Mouse (Mus musculus): ENCODE measurements around the gene Itfg2. TPM values are rescaled to one million over a fixed set of nuclear protein-coding genes. Genes with fewer than 3 reads are reported as not detected.
"Not testable (repeated sequence)": the region's sequence is repeated elsewhere in the genome, so short reads cannot be mapped to it uniquely, and the experiment has no call there.

Gene Itfg2
- polyA plus RNA-seq, 1 experiment from 2014 or later, result 28.4 TPM

- H3K36me3 ChIP-seq (ENCODE audit: control insufficient read depth, insufficient read depth, low read length), result peaks cover 7% of the 10 kb centered on the region
- no peak overlapping the region for H3K9ac ChIP-seq (ENCODE audit: low read length)
- no peaks in the 10 kb centered on the region for H3K27me3 ChIP-seq (ENCODE audit: control insufficient read depth, insufficient read depth, low read length)
- ATAC-seq (ENCODE audit: insufficient number of reproducible peaks, insufficient read depth, low FRiP score, low read depth), result no peak
- no peak overlapping the region for H3K27ac ChIP-seq (replicated peaks in 1 of 2; ENCODE audit: control insufficient read depth in 1 of 2, insufficient read depth in 1 of 2, low read depth in 2 of 2, low read length in 2 of 2)
- WGBS, result 74% methylated on average over 3 of the region's 3 CpGs
- H3K4me3 ChIP-seq (ENCODE audit: control insufficient read depth in 1 of 2, insufficient read depth in 1 of 2, low read depth in 1 of 2, low read length in 2 of 2), result no peak overlapping the region
- no peak overlapping the region for H3K4me2 ChIP-seq (ENCODE audit: low read length)
- no peaks in the 10 kb centered on the region for H3K4me1 ChIP-seq (ENCODE audit: control insufficient read depth in 2 of 2, insufficient read depth in 2 of 2, low read length in 2 of 2)
- no peaks in the 10 kb centered on the region for H3K9me3 ChIP-seq (ENCODE audit: control insufficient read depth, low read length)
These were observed 43.5 kb downstream of the Itfg2 start for GRCm38 (mm10) chr6:128381254-128381653.

- H3K4me3 ChIP-seq (ENCODE audit: control insufficient read depth in 1 of 2, insufficient read depth in 1 of 2, low read depth in 1 of 2, low read length in 2 of 2); H3K4me2 ChIP-seq (ENCODE audit: low read length); ATAC-seq (ENCODE audit: insufficient number of reproducible peaks, insufficient read depth, low FRiP score, low read depth); H3K9ac ChIP-seq (ENCODE audit: low read length); H3K9me3 ChIP-seq (ENCODE audit: control insufficient read depth, low read length); H3K4me1 ChIP-seq (ENCODE audit: control insufficient read depth in 2 of 2, insufficient read depth in 2 of 2, low read length in 2 of 2); H3K27me3 ChIP-seq (ENCODE audit: control insufficient read depth, insufficient read depth, low read length); H3K27ac ChIP-seq (replicated peaks in 1 of 2; ENCODE audit: control insufficient read depth in 1 of 2, insufficient read depth in 1 of 2, low read depth in 2 of 2, low read length in 2 of 2): not testable (repeated sequence)
- peaks cover 12% of the 10 kb centered on the region for H3K36me3 ChIP-seq (ENCODE audit: control insufficient read depth, insufficient read depth, low read length)
- 69% methylated on average over 1 of the region's 1 CpGs for WGBS
These were observed 44.0 kb downstream of the Itfg2 start for GRCm38 (mm10) chr6:128380594-128381167.

GRCm38 (mm10) chr6:128379636-128380035 lies 45.1 kb downstream of the Itfg2 start:
- Histone ChIP-seq H3K27me3 (ENCODE audit: control insufficient read depth, insufficient read depth, low read length) (no peaks in the 10 kb centered on the region), H3K4me2 (ENCODE audit: low read length) (no peak overlapping the region), H3K27ac (replicated peaks in 1 of 2; ENCODE audit: control insufficient read depth in 1 of 2, insufficient read depth in 1 of 2, low read depth in 2 of 2, low read length in 2 of 2) (no peak overlapping the region), H3K4me3 (ENCODE audit: control insufficient read depth in 1 of 2, insufficient read depth in 1 of 2, low read depth in 1 of 2, low read length in 2 of 2) (no peak overlapping the region), H3K4me1 (ENCODE audit: control insufficient read depth in 2 of 2, insufficient read depth in 2 of 2, low read length in 2 of 2) (peaks cover 0 to 4% of the 10 kb centered on the region in 2 experiments; a peak in 1 of 4 replicates), H3K9me3 (ENCODE audit: control insufficient read depth, low read length) (no peaks in the 10 kb centered on the region), H3K9ac (ENCODE audit: low read length) (no peak overlapping the region), H3K36me3 (ENCODE audit: control insufficient read depth, insufficient read depth, low read length) (peaks cover 18% of the 10 kb centered on the region)
- no peak for ATAC-seq (ENCODE audit: insufficient number of reproducible peaks, insufficient read depth, low FRiP score, low read depth)
- 75% methylated on average over 16 of the region's 16 CpGs for WGBS

- Histone ChIP-seq H3K9ac (ENCODE audit: low read length) (no peak overlapping the region), H3K4me2 (ENCODE audit: low read length) (no peak overlapping the region), H3K4me1 (ENCODE audit: control insufficient read depth in 2 of 2, insufficient read depth in 2 of 2, low read length in 2 of 2) (peaks cover 0 to 4% of the 10 kb centered on the region in 2 experiments; a peak in 1 of 4 replicates), H3K9me3 (ENCODE audit: control insufficient read depth, low read length) (no peaks in the 10 kb centered on the region), H3K27me3 (ENCODE audit: control insufficient read depth, insufficient read depth, low read length) (no peaks in the 10 kb centered on the region), H3K27ac (replicated peaks in 1 of 2; ENCODE audit: control insufficient read depth in 1 of 2, insufficient read depth in 1 of 2, low read depth in 2 of 2, low read length in 2 of 2) (no peak overlapping the region), H3K36me3 (ENCODE audit: control insufficient read depth, insufficient read depth, low read length) (peaks cover 49% of the 10 kb centered on the region), H3K4me3 (ENCODE audit: control insufficient read depth in 1 of 2, insufficient read depth in 1 of 2, low read depth in 1 of 2, low read length in 2 of 2) (no peak overlapping the region)
- 90% methylated on average over 17 of the region's 17 CpGs for WGBS
- ATAC-seq (ENCODE audit: insufficient number of reproducible peaks, insufficient read depth, low FRiP score, low read depth), result no peak
These were observed 48.2 kb downstream of the Itfg2 start for GRCm38 (mm10) chr6:128376371-128377085.

GRCm38 (mm10) chr6:128375192-128375591 lies 49.5 kb downstream of the Itfg2 start, which contains the start of the genes Tex52 and Gm44596:
Tex52 (plus strand) TSS chr6:128375456.
Gm44596 (plus strand) TSS chr6:128375503.
- no peaks in the 10 kb centered on the region for H3K9me3 ChIP-seq (ENCODE audit: control insufficient read depth, low read length)
- H3K27me3 ChIP-seq (ENCODE audit: control insufficient read depth, insufficient read depth, low read length), result no peaks in the 10 kb centered on the region
- H3K4me1 ChIP-seq (ENCODE audit: control insufficient read depth in 2 of 2, insufficient read depth in 2 of 2, low read length in 2 of 2), result peaks cover 0 to 4% of the 10 kb centered on the region in 2 experiments; a peak in 1 of 4 replicates
- peak; percentile 40; the same call in 1 of the 2 replicates for ATAC-seq (ENCODE audit: insufficient number of reproducible peaks, insufficient read depth, low FRiP score, low read depth)
- H3K36me3 ChIP-seq (ENCODE audit: control insufficient read depth, insufficient read depth, low read length), result peaks cover 62% of the 10 kb centered on the region
- H3K4me2 ChIP-seq (ENCODE audit: low read length), result no peak within 1 kb of the TSS
- no peak within 1 kb of the TSS for H3K9ac ChIP-seq (ENCODE audit: low read length)
- H3K27ac ChIP-seq (replicated peaks in 1 of 2; ENCODE audit: control insufficient read depth in 1 of 2, insufficient read depth in 1 of 2, low read depth in 2 of 2, low read length in 2 of 2), result no peak within 1 kb of the TSS; a peak in 1 of 4 replicates
- WGBS, result 37% methylated on average over 5 of the region's 6 CpGs
- H3K4me3 ChIP-seq (ENCODE audit: control insufficient read depth in 1 of 2, insufficient read depth in 1 of 2, low read depth in 1 of 2, low read length in 2 of 2), result no peak within 1 kb of the TSS

- H3K27ac ChIP-seq (replicated peaks in 1 of 2; ENCODE audit: control insufficient read depth in 1 of 2, insufficient read depth in 1 of 2, low read depth in 2 of 2, low read length in 2 of 2), result no peak overlapping the region
- 74% methylated on average over 5 of the region's 5 CpGs for WGBS
- H3K4me3 ChIP-seq (ENCODE audit: control insufficient read depth in 1 of 2, insufficient read depth in 1 of 2, low read depth in 1 of 2, low read length in 2 of 2), result no peak overlapping the region
- no peak overlapping the region for H3K9ac ChIP-seq (ENCODE audit: low read length)
- no peaks in the 10 kb centered on the region for H3K27me3 ChIP-seq (ENCODE audit: control insufficient read depth, insufficient read depth, low read length)
- peaks cover 0 to 2% of the 10 kb centered on the region in 2 experiments; a peak in 2 of 4 replicates for H3K4me1 ChIP-seq (ENCODE audit: control insufficient read depth in 2 of 2, insufficient read depth in 2 of 2, low read length in 2 of 2)
- no peak overlapping the region for H3K4me2 ChIP-seq (ENCODE audit: low read length)
- H3K9me3 ChIP-seq (ENCODE audit: control insufficient read depth, low read length), result no peaks in the 10 kb centered on the region
- H3K36me3 ChIP-seq (ENCODE audit: control insufficient read depth, insufficient read depth, low read length), result peaks cover 91% of the 10 kb centered on the region
- ATAC-seq (ENCODE audit: insufficient number of reproducible peaks, insufficient read depth, low FRiP score, low read depth), result no peak
These were observed 54.7 kb downstream of the Itfg2 start for GRCm38 (mm10) chr6:128370040-128370439.

- no peak for ATAC-seq (ENCODE audit: insufficient number of reproducible peaks, insufficient read depth, low FRiP score, low read depth)
- Histone ChIP-seq H3K9ac (ENCODE audit: low read length) (no peak overlapping the region), H3K4me3 (ENCODE audit: control insufficient read depth in 1 of 2, insufficient read depth in 1 of 2, low read depth in 1 of 2, low read length in 2 of 2) (no peak overlapping the region), H3K4me1 (ENCODE audit: control insufficient read depth in 2 of 2, insufficient read depth in 2 of 2, low read length in 2 of 2) (peaks cover 0 to 15% of the 10 kb centered on the region in 2 experiments), H3K9me3 (ENCODE audit: control insufficient read depth, low read length) (no peaks in the 10 kb centered on the region), H3K27me3 (ENCODE audit: control insufficient read depth, insufficient read depth, low read length) (no peaks in the 10 kb centered on the region), H3K4me2 (ENCODE audit: low read length) (no peak overlapping the region), H3K36me3 (ENCODE audit: control insufficient read depth, insufficient read depth, low read length) (peaks cover 56% of the 10 kb centered on the region), H3K27ac (replicated peaks in 1 of 2; ENCODE audit: control insufficient read depth in 1 of 2, insufficient read depth in 1 of 2, low read depth in 2 of 2, low read length in 2 of 2) (no peak overlapping the region)
- WGBS, result 82% methylated on average over 5 of the region's 5 CpGs
These were observed 58.3 kb downstream of the Itfg2 start for GRCm38 (mm10) chr6:128366466-128366865.

All from heart, embryonic 14.5 days (tissue).